Mouse (Mus musculus): ENCODE measurements around the gene Ifitm10.

GRCm38 (mm10) chr7:142394261-142395190 lies 21.0 kb upstream of the Ifitm10 start:
- TF ChIP-seq ZC3H11A (IDR thresholded peaks at IDR 0.05; ENCODE audit: borderline replicate concordance, low read depth, low read length) (no peak), MAFK (IDR thresholded peaks at IDR 0.05; ENCODE audit: insufficient read depth, low read depth, low read length) (no peak), ZNF384 (IDR thresholded peaks at IDR 0.05; ENCODE audit: low read depth, low read length) (no peak)
